In genomic region chr8:124277951-124278910, GRCm38 (mm10) we compare ENCODE assay signal across 8 mouse cellular contexts. TPM values are rescaled to one million over a fixed set of nuclear protein-coding genes. Genes with fewer than 3 reads are reported as not detected.
DNase-seq lines count a peak whose midpoint lies in the region; ATAC-seq lines count a peak whose summit lies in the region.

No protein-coding gene starts in this region.

- peaks cover 6% of the 10 kb centered on the region; the same call in 1 of the 2 replicates for H3K9me3 ChIP-seq in forebrain, embryonic 12.5 days
- no peaks in the 10 kb centered on the region for H3K9me3 ChIP-seq in forebrain, embryonic 15.5 days
- H3K9me3 ChIP-seq in midbrain, embryonic 12.5 days, result no peaks in the 10 kb centered on the region
- H3K9me3 ChIP-seq in midbrain, embryonic 11.5 days (ENCODE audit: control insufficient read depth, low read length), result no peaks in the 10 kb centered on the region
- H3K9me3 ChIP-seq in embryonic facial prominence, embryonic 10.5 days, result 0 out of 2 replicates have a peak, but pooled peaks cover 4% of the 10 kb centered on the region
- H3K9me3 ChIP-seq in stomach, embryonic 14.5 days (ENCODE audit: control insufficient read depth, low read depth, low read length), result no peaks in the 10 kb centered on the region

- ATAC-seq in forebrain, embryonic 12.5 days (ENCODE audit: low FRiP score), result no peak
- no peak for ATAC-seq in forebrain, embryonic 15.5 days (replicated peaks)
- ATAC-seq in midbrain, embryonic 12.5 days (ENCODE audit: low FRiP score, low read depth), result no peak
- no peak for ATAC-seq in midbrain, embryonic 11.5 days (ENCODE audit: low FRiP score)
- no peak for ATAC-seq in stomach, embryonic 14.5 days (ENCODE audit: insufficient number of reproducible peaks, insufficient read depth, low FRiP score, low read depth)

- no peaks in the 10 kb centered on the region for H3K27me3 ChIP-seq in forebrain, embryonic 12.5 days
- H3K27me3 ChIP-seq in forebrain, embryonic 15.5 days, result no peaks in the 10 kb centered on the region
- no peaks in the 10 kb centered on the region for H3K27me3 ChIP-seq in midbrain, embryonic 12.5 days
- H3K27me3 ChIP-seq in midbrain, embryonic 11.5 days (ENCODE audit: control insufficient read depth, insufficient read depth, low read length), result no peaks in the 10 kb centered on the region
- H3K27me3 ChIP-seq in embryonic facial prominence, embryonic 10.5 days (replicated peaks; ENCODE audit: low read depth, poor library complexity, severe bottlenecking), result no peaks in the 10 kb centered on the region
- H3K27me3 ChIP-seq in stomach, embryonic 14.5 days (ENCODE audit: control insufficient read depth, insufficient read depth, low read length), result no peaks in the 10 kb centered on the region

- DNase-seq in midbrain, embryonic 11.5 days (ENCODE audit: low spot score, missing footprints), result no peak
- DNase-seq in embryonic facial prominence, embryonic 10.5 days (ENCODE audit: low spot score), result no peak
- no peak for DNase-seq in spleen, postnatal 4 days (ENCODE audit: low spot score in 2 of 2)
- DNase-seq in embryo, embryonic 11 days, result no peak

- H3K36me3 ChIP-seq in forebrain, embryonic 12.5 days (replicated peaks), result peaks cover 12% of the 10 kb centered on the region; the same call in 1 of the 2 replicates
- no peaks in the 10 kb centered on the region for H3K36me3 ChIP-seq in forebrain, embryonic 15.5 days
- H3K36me3 ChIP-seq in midbrain, embryonic 12.5 days, result 0 out of 2 replicates have a peak, but pooled peaks cover 7% of the 10 kb centered on the region
- peaks cover 6% of the 10 kb centered on the region for H3K36me3 ChIP-seq in midbrain, embryonic 11.5 days (ENCODE audit: control insufficient read depth, insufficient read depth, low read length)
- peaks cover 14% of the 10 kb centered on the region for H3K36me3 ChIP-seq in embryonic facial prominence, embryonic 10.5 days (replicated peaks)
- H3K36me3 ChIP-seq in stomach, embryonic 14.5 days (ENCODE audit: control insufficient read depth, insufficient read depth, low read length), result no peaks in the 10 kb centered on the region

- no peak overlapping the region for H3K4me3 ChIP-seq in forebrain, embryonic 12.5 days (replicated peaks)
- H3K4me3 ChIP-seq in forebrain, embryonic 15.5 days, result no peak overlapping the region
- H3K4me3 ChIP-seq in midbrain, embryonic 12.5 days, result no peak overlapping the region
- no peak overlapping the region for H3K4me3 ChIP-seq in midbrain, embryonic 11.5 days (ENCODE audit: low read depth, low read length)
- H3K4me3 ChIP-seq in embryonic facial prominence, embryonic 10.5 days, result no peak overlapping the region
- H3K4me3 ChIP-seq in stomach, embryonic 14.5 days (ENCODE audit: low read depth, low read length), result no peak overlapping the region

- H3K27ac ChIP-seq in forebrain, embryonic 12.5 days, result peak overlapping the region; percentile 6; the same call in 1 of the 2 replicates
- no peak overlapping the region for H3K27ac ChIP-seq in forebrain, embryonic 15.5 days (replicated peaks)
- 0 out of 2 replicates have a peak overlapping the region, but pooled peaks have one; percentile 4 for H3K27ac ChIP-seq in midbrain, embryonic 12.5 days (replicated peaks)
- no peak overlapping the region for H3K27ac ChIP-seq in midbrain, embryonic 11.5 days (ENCODE audit: low read depth, low read length)
- H3K27ac ChIP-seq in embryonic facial prominence, embryonic 10.5 days (replicated peaks), result peak overlapping the region; percentile 37
- peak overlapping the region; percentile 27; the same call in 1 of the 2 replicates for H3K27ac ChIP-seq in stomach, embryonic 14.5 days (ENCODE audit: low read length)

- H3K9ac ChIP-seq in forebrain, embryonic 12.5 days, result no peak overlapping the region
- H3K9ac ChIP-seq in forebrain, embryonic 15.5 days (replicated peaks), result no peak overlapping the region
- no peak overlapping the region for H3K9ac ChIP-seq in midbrain, embryonic 12.5 days (replicated peaks)
- H3K9ac ChIP-seq in midbrain, embryonic 11.5 days (ENCODE audit: low read length), result no peak overlapping the region
- H3K9ac ChIP-seq in stomach, embryonic 14.5 days (replicated peaks; ENCODE audit: low read depth, low read length), result no peak overlapping the region

- 77% methylated on average over 24 of the region's 24 CpGs for WGBS in forebrain, embryonic 12.5 days
- 67% methylated on average over 24 of the region's 24 CpGs for WGBS in forebrain, embryonic 15.5 days
- WGBS in midbrain, embryonic 12.5 days, result 74% methylated on average over 24 of the region's 24 CpGs
- 72% methylated on average over 24 of the region's 24 CpGs for WGBS in midbrain, embryonic 11.5 days
- WGBS in embryonic facial prominence, embryonic 10.5 days, result 84% methylated on average over 24 of the region's 24 CpGs
- 73% methylated on average over 24 of the region's 24 CpGs for WGBS in stomach, embryonic 14.5 days

- H3K4me2 ChIP-seq in forebrain, embryonic 12.5 days, result no peak overlapping the region
- H3K4me2 ChIP-seq in forebrain, embryonic 15.5 days (replicated peaks), result no peak overlapping the region
- no peak overlapping the region for H3K4me2 ChIP-seq in midbrain, embryonic 12.5 days (replicated peaks)
- H3K4me2 ChIP-seq in midbrain, embryonic 11.5 days, result no peak overlapping the region
- H3K4me2 ChIP-seq in stomach, embryonic 14.5 days (replicated peaks; ENCODE audit: low read depth, low read length), result no peak overlapping the region

- H3K4me1 ChIP-seq in forebrain, embryonic 12.5 days, result peaks cover 76% of the 10 kb centered on the region
- peaks cover 55% of the 10 kb centered on the region for H3K4me1 ChIP-seq in forebrain, embryonic 15.5 days
- peaks cover 62% of the 10 kb centered on the region for H3K4me1 ChIP-seq in midbrain, embryonic 12.5 days
- H3K4me1 ChIP-seq in midbrain, embryonic 11.5 days (ENCODE audit: control insufficient read depth, insufficient read depth, low read length), result peaks cover 35% of the 10 kb centered on the region
- H3K4me1 ChIP-seq in embryonic facial prominence, embryonic 10.5 days, result peaks cover 52% of the 10 kb centered on the region
- H3K4me1 ChIP-seq in stomach, embryonic 14.5 days (ENCODE audit: control insufficient read depth, insufficient read depth, low read length), result peaks cover 20% of the 10 kb centered on the region

RNA-seq across cellular contexts. Expression of gene Galnt2, which starts 47.0 kb away (rescaled TPM):
- 62.5 and 71.8 TPM in 2 replicates for polyA plus RNA-seq in forebrain, embryonic 12.5 days (2016; fragmentation: Nextera tagmentation; extraction: Ambion mirVana)
- 54.2 and 56.3 TPM in 2 replicates for polyA plus RNA-seq in forebrain, embryonic 15.5 days (2015; fragmentation: Nextera tagmentation; extraction: Ambion mirVana)
- 80.7 and 86.2 TPM in 2 replicates for polyA plus RNA-seq in midbrain, embryonic 12.5 days (2016; fragmentation: Nextera tagmentation; extraction: Ambion mirVana)
- polyA plus RNA-seq in midbrain, embryonic 11.5 days (2014; fragmentation: Nextera tagmentation; extraction: Ambion mirVana), result 66.9 and 76.6 TPM in 2 replicates
- polyA plus RNA-seq in embryonic facial prominence, embryonic 10.5 days (2016; fragmentation: Nextera tagmentation; extraction: Ambion mirVana), result 34.8 and 42.2 TPM in 2 replicates
- 57.6 and 74.3 TPM in 2 replicates for polyA plus RNA-seq in stomach, embryonic 14.5 days (2014; fragmentation: Nextera tagmentation; extraction: Ambion mirVana)

Comparison
In these comparisons a context has a peak if more than half of its experiments do, and no peak if none do; other contexts are left out.
1. H3K27ac ChIP-seq: peak in forebrain, embryonic 12.5 days (single experiment), midbrain, embryonic 12.5 days (single experiment), embryonic facial prominence, embryonic 10.5 days (single experiment) and stomach, embryonic 14.5 days (single experiment); none in forebrain, embryonic 15.5 days (single experiment) and midbrain, embryonic 11.5 days (single experiment).